Mouse (Mus musculus) thymus, adult 2 months (tissue): ENCODE measurements around the gene Crtap. TPM values are rescaled to one million over a fixed set of nuclear protein-coding genes. Genes with fewer than 3 reads are reported as not detected.

Experiments
- DNase-seq: peaks from one replicate; pipeline ENCODE4 v3.0.0; 2021
- H3K27ac ChIP-seq: fragments of 200-500 bp; 2 replicates; pipeline ENCODE4 v1.5.1; 2012; ENCODE audit warnings: low read length, control low read depth; ENCODE audit not compliant: control insufficient read depth, insufficient read depth
- H3K27me3 ChIP-seq: fragments of 200-500 bp; 2 replicates; pipeline ENCODE4 v1.6.1; 2012; ENCODE audit warnings: mild to moderate bottlenecking, low read length, moderate library complexity, mixed read lengths; ENCODE audit not compliant: control insufficient read depth, insufficient read depth
- H3K36me3 ChIP-seq: fragments of 200-500 bp; 2 replicates; pipeline ENCODE4 v1.6.1; 2012; ENCODE audit warnings: mild to moderate bottlenecking, low read length, moderate library complexity; ENCODE audit not compliant: control insufficient read depth, insufficient read depth
- H3K4me1 ChIP-seq: fragments of 200-500 bp; replicated peaks from 2 replicates; pipeline ENCODE4 v1.6.1; 2012; ENCODE audit warnings: low read length; ENCODE audit not compliant: control insufficient read depth, insufficient read depth
- H3K4me3 ChIP-seq: fragments of 200-500 bp; 2 replicates; pipeline ENCODE4 v1.5.1; 2012; ENCODE audit warnings: mild to moderate bottlenecking, low read length, control low read depth, moderate library complexity; ENCODE audit not compliant: control insufficient read depth, insufficient read depth
- CTCF ChIP-seq: fragments of 200-500 bp; IDR thresholded peaks from 2 replicates; pipeline ENCODE4 v1.5.1; 2012; ENCODE audit warnings: mild to moderate bottlenecking, control low read depth, low read length, moderate library complexity, borderline replicate concordance; ENCODE audit not compliant: control insufficient read depth, poor library complexity, insufficient read depth; ENCODE audit errors: extremely low read depth
- POLR2A ChIP-seq: fragments of 200-500 bp; IDR thresholded peaks from 2 replicates; pipeline ENCODE4 v1.6.1; 2012; ENCODE audit warnings: mild to moderate bottlenecking, low read length, control low read depth, moderate library complexity; ENCODE audit not compliant: control insufficient read depth, poor library complexity, insufficient read depth; ENCODE audit errors: extremely low read depth
- WGBS: fragments of 180-500 bp; shearing (Covaris S2); methylation state at CpG from one replicate; pipeline ENCODE4 v1.1.7; 2018; 5-methylcytosine and 5-hydroxymethylcytosine counted together
- polyA plus RNA-seq: library from polyadenylated mRNA; depleted of rRNA; stranded (reverse); fragments of >200 nt; gene quantifications from 2 replicates; pipeline ENCODE4 v1.2.3, GENCODE M21; 2012

The Crtap gene
- polyA plus RNA-seq, 1 experiment: 34.0 TPM

DNA sequence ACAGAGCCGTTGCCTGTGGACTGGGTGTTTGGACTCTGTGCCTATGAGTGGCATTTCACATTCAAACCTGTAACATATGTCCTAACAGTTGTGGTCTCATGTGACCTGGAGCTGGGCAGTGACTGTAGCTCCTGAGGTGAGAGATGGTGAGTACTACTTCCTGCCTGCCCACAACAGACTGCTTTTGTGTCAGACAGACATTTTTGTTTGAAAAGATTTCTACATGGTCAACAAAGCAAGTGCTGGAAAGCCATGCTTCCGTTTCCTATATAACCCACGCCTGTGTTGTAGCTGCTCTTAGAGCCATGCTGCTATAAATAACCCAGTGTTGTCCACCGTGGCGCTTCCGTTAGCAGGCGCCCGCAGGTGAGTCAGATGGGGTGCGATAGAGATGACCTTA, 21.9 kb upstream of the Crtap start:
- H3K4me3 ChIP-seq: no peak overlapping the region
- TF ChIP-seq CTCF: no peak
- no peak for TF ChIP-seq POLR2A
- no peak for DNase-seq
- no peaks in the 10 kb centered on the region for H3K27me3 ChIP-seq
- H3K27ac ChIP-seq: no peak overlapping the region
- H3K4me1 ChIP-seq: no peaks in the 10 kb centered on the region
- peaks cover 17% of the 10 kb centered on the region for H3K36me3 ChIP-seq
- 85% methylated on average over 9 of the region's 9 CpGs for WGBS

GRCm38 (mm10) chr9:114411295-114411694, 20.8 kb upstream of the Crtap start:
- Histone ChIP-seq H3K4me1 (no peaks in the 10 kb centered on the region), H3K27ac (no peak overlapping the region), H3K27me3 (no peaks in the 10 kb centered on the region), H3K36me3 (peaks cover 17% of the 10 kb centered on the region), H3K4me3 (no peak overlapping the region)
- DNase-seq: no peak
- WGBS: 90% methylated on average over 5 of the region's 5 CpGs
- TF ChIP-seq POLR2A (no peak), CTCF (no peak)

GRCm38 (mm10) chr9:114410313-114410862, 19.9 kb upstream of the Crtap start:
- H3K4me1 ChIP-seq: no peaks in the 10 kb centered on the region
- no peak overlapping the region for H3K27ac ChIP-seq
- no peak for DNase-seq
- 98% methylated on average over 11 of the region's 11 CpGs for WGBS
- no peak for TF ChIP-seq CTCF
- peaks cover 23% of the 10 kb centered on the region for H3K36me3 ChIP-seq
- H3K4me3 ChIP-seq: no peak overlapping the region
- H3K27me3 ChIP-seq: no peaks in the 10 kb centered on the region

- H3K27ac ChIP-seq: no peak overlapping the region
- peaks cover 23% of the 10 kb centered on the region for H3K36me3 ChIP-seq
- H3K4me1 ChIP-seq: no peaks in the 10 kb centered on the region
- no peaks in the 10 kb centered on the region for H3K27me3 ChIP-seq
- no peak for DNase-seq
- no peak overlapping the region for H3K4me3 ChIP-seq
- no peak for TF ChIP-seq CTCF
- no peak for TF ChIP-seq POLR2A
- 100% methylated on average over 2 of the region's 2 CpGs for WGBS
Measured at GRCm38 (mm10) chr9:114407676-114408075, 17.2 kb upstream of the Crtap start.

- Histone ChIP-seq H3K27me3 (no peaks in the 10 kb centered on the region), H3K4me1 (peaks cover 10% of the 10 kb centered on the region), H3K4me3 (peak overlapping the region; percentile 83), H3K27ac (peak overlapping the region; percentile 62), H3K36me3 (peaks cover 6% of the 10 kb centered on the region)
- 2% methylated on average over 16 of the region's 16 CpGs for whole genome bisulfite sequencing
- DNase-seq: peak; percentile 65
- TF ChIP-seq POLR2A (no peak), CTCF (no peak)
Measured at GRCm38 (mm10) chr9:114401685-114402080, 11.2 kb upstream of the Crtap start.

DNA sequence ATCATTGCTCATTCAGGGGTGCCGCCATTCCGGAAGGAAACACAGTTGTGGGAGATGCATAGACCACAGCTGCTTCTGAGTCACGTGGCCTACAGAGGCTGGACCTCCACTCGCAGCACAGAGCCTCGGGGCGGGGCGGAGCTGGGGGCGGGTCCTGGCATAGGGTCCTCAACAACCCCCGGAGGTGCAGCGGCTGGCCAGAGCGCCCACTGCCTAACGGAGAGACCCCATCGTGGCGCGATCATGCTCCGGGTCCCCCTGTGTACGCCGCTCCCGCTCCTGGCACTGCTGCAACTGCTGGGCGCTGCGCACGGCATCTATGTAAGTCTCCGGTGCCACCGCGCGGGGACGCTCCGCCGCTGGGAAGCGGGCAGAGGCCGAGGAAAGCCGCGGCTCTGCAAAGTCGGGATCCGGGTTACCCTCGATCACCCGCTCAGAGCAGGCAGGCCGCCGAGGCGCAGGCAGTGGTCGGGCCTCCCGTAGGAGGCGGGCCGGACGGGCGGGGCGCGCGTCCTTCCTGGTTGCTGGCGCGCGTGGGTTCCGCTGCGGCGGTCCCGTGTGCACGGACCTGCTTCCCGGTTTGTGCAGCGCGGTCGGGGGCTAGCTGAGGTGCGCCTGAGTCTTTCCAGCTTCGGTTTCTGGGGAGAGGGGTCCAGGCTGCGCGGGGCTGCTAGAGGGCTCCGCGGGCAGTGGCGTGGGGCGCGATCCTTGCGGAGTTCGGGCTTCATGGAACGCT, 10.6 kb upstream of the Crtap start, which contains the start of the genes Glb1 and Tmppe:
Gene Glb1 (plus strand): TSS at position 128 of the 736 bp plus-strand sequence.
Gene Tmppe (plus strand): TSS at position 157 of the 736 bp plus-strand sequence.
- 0 out of 2 replicates have a peak, but pooled peaks have one; percentile 43 for TF ChIP-seq POLR2A
- TF ChIP-seq CTCF: 0 out of 2 replicates have a peak, but pooled peaks have one; percentile 33
- Histone ChIP-seq H3K4me1 (peaks cover 10% of the 10 kb centered on the region), H3K36me3 (peaks cover 6% of the 10 kb centered on the region), H3K27ac (peak within 1 kb of the TSS; percentile 62), H3K4me3 (peak within 1 kb of the TSS; percentile 83), H3K27me3 (no peaks in the 10 kb centered on the region)
- peak; percentile 83 for DNase-seq
- WGBS: under 1% methylated on average over 73 of the region's 73 CpGs
